Mouse (Mus musculus) small intestine, adult 2 months (tissue): ENCODE data around the gene Gm10272.

Source experiments
- CTCF ChIP-seq: fragments of 200-500 bp; IDR thresholded peaks from 2 replicates; pipeline ENCODE4 v1.5.1; 2012; ENCODE audit warnings: low read depth, mild to moderate bottlenecking, control low read depth, inconsistent platforms, low read length, moderate library complexity, mixed read lengths; ENCODE audit not compliant: insufficient replicate concordance, insufficient read length; ENCODE audit errors: extremely low read depth
- POLR2A ChIP-seq: fragments of 200-500 bp; IDR thresholded peaks from 2 replicates; pipeline ENCODE4 v1.6.1; 2012; ENCODE audit warnings: low read depth, mild to moderate bottlenecking, control low read depth, inconsistent platforms, low read length, moderate library complexity

- TF ChIP-seq CTCF (no peak), POLR2A (no peak)
These were observed at the start of gene Gm10272 for GRCm38 (mm10) chr10:77706326-77706725.
